Mouse (Mus musculus): ENCODE results near the gene Chfr. TPM values are rescaled to one million over a fixed set of nuclear protein-coding genes. Genes with fewer than 3 reads are reported as not detected.

Chfr gene
- polyA plus RNA-seq, 1 experiment from 2014 or later, result 99.2 TPM

GRCm38 (mm10) chr5:110216780-110217179 is 81.1 kb downstream of the Chfr start:
- H3K4me2 ChIP-seq, result no peak overlapping the region
- H3K27me3 ChIP-seq, result no peaks in the 10 kb centered on the region
- no peak for ATAC-seq (ENCODE audit: low read depth)
- H3K4me1 ChIP-seq (replicated peaks), result no peaks in the 10 kb centered on the region
- no peak overlapping the region for H3K27ac ChIP-seq (replicated peaks)
- H3K36me3 ChIP-seq, result peaks cover 97% of the 10 kb centered on the region
- H3K9ac ChIP-seq, result no peak overlapping the region
- no peaks in the 10 kb centered on the region for H3K9me3 ChIP-seq
- WGBS, result 94% methylated on average over 3 of the region's 3 CpGs
- H3K4me3 ChIP-seq, result no peak overlapping the region

GRCm38 (mm10) chr5:110220331-110220730 is 84.7 kb downstream of the Chfr start:
- H3K4me3 ChIP-seq, result no peak overlapping the region
- H3K27ac ChIP-seq (replicated peaks), result no peak overlapping the region
- H3K9ac ChIP-seq, result no peak overlapping the region
- no peaks in the 10 kb centered on the region for H3K4me1 ChIP-seq (replicated peaks)
- no peak overlapping the region for H3K4me2 ChIP-seq
- 97% methylated on average over 4 of the region's 4 CpGs for WGBS
- H3K9me3 ChIP-seq, result no peaks in the 10 kb centered on the region
- ATAC-seq (ENCODE audit: low read depth), result no peak
- H3K36me3 ChIP-seq, result peaks cover 92% of the 10 kb centered on the region
- no peaks in the 10 kb centered on the region for H3K27me3 ChIP-seq

Other genes with a start within 250 kb of the Chfr start
- gene Gm15446, start 212.4 kb upstream of the Chfr start, polyA plus RNA-seq (2015; fragmentation: Nextera tagmentation; extraction: Ambion mirVana), result 0.45 and 0.49 TPM in 2 replicates
- 25.7 and 27.0 TPM in 2 replicates for gene Zfp932, start 139.3 kb upstream of the Chfr start, polyA plus RNA-seq (2015; fragmentation: Nextera tagmentation; extraction: Ambion mirVana)
- 3.5 and 4.0 TPM in 2 replicates for gene Gm17655, start 63.3 kb upstream of the Chfr start, polyA plus RNA-seq (2015; fragmentation: Nextera tagmentation; extraction: Ambion mirVana)
- 0.32 and 0.73 TPM in 2 replicates for gene Gm35315, start 41.4 kb upstream of the Chfr start, polyA plus RNA-seq (2015; fragmentation: Nextera tagmentation; extraction: Ambion mirVana)
- 1.8 and 2.4 TPM in 2 replicates for gene Plcxd1, start 35.9 kb upstream of the Chfr start, polyA plus RNA-seq (2015; fragmentation: Nextera tagmentation; extraction: Ambion mirVana)
- gene Gtpbp6, start 27.6 kb upstream of the Chfr start, polyA plus RNA-seq (2015; fragmentation: Nextera tagmentation; extraction: Ambion mirVana), result 49.4 and 58.0 TPM in 2 replicates
- 11.8 and 12.5 TPM in 2 replicates for gene Zfp605, start 25.8 kb upstream of the Chfr start, polyA plus RNA-seq (2015; fragmentation: Nextera tagmentation; extraction: Ambion mirVana)
- gene Golga3, start 40.9 kb downstream of the Chfr start, polyA plus RNA-seq (2015; fragmentation: Nextera tagmentation; extraction: Ambion mirVana), result 20.0 and 20.5 TPM in 2 replicates
- 23.8 and 24.3 TPM in 2 replicates for gene Ankle2, start 95.2 kb downstream of the Chfr start, polyA plus RNA-seq (2015; fragmentation: Nextera tagmentation; extraction: Ambion mirVana)
- 82.1 and 92.5 TPM in 2 replicates for gene Pgam5, start 134.1 kb downstream of the Chfr start, polyA plus RNA-seq (2015; fragmentation: Nextera tagmentation; extraction: Ambion mirVana)
- gene Pxmp2, start 150.3 kb downstream of the Chfr start, polyA plus RNA-seq (2015; fragmentation: Nextera tagmentation; extraction: Ambion mirVana), result 8.1 and 8.7 TPM in 2 replicates
- gene Pole, start 150.5 kb downstream of the Chfr start, polyA plus RNA-seq (2015; fragmentation: Nextera tagmentation; extraction: Ambion mirVana), result 6.1 and 8.1 TPM in 2 replicates
- gene P2rx2, start 207.4 kb downstream of the Chfr start, polyA plus RNA-seq (2015; fragmentation: Nextera tagmentation; extraction: Ambion mirVana), result 5.8 and 6.0 TPM in 2 replicates
- not detected in 2 replicates for gene Lrcol1, start 208.9 kb downstream of the Chfr start, polyA plus RNA-seq (2015; fragmentation: Nextera tagmentation; extraction: Ambion mirVana)